Mouse (Mus musculus) kidney, adult 2 months (tissue): ENCODE results near the gene Ltbp1.

Source experiments
- CTCF ChIP-seq: fragments of 200-500 bp; conservative IDR thresholded peaks from 2 replicates; pipeline ENCODE4 v1.5.1; 2011; ENCODE audit warnings: low read depth, mild to moderate bottlenecking, control low read depth, low read length, moderate library complexity, mixed read lengths; ENCODE audit not compliant: insufficient read depth, insufficient read length
- POLR2A ChIP-seq: fragments of 200-500 bp; IDR thresholded peaks from one replicate; pipeline ENCODE4 v1.6.1; 2011; ENCODE audit warnings: low read depth, low read length, control low read depth

GRCm38 (mm10) chr17:75039017-75039416 lies 33.6 kb downstream of the Ltbp1 start:
- TF ChIP-seq POLR2A = no peak
- no peak for TF ChIP-seq CTCF
